Mouse (Mus musculus) CD8-positive naive resting alpha-beta T cell, adult 57 days (primary cell): ENCODE data around the gene Elf3. TPM values are rescaled to one million over a fixed set of nuclear protein-coding genes. Genes with fewer than 3 reads are reported as not detected.

Experiments used
- total RNA-seq: library from RNA; stranded (reverse); gene quantifications from one replicate; pipeline ENCODE4 v1.2.4, GENCODE M21; 2023

Gene Elf3
- total RNA-seq, result not detected

DNA sequence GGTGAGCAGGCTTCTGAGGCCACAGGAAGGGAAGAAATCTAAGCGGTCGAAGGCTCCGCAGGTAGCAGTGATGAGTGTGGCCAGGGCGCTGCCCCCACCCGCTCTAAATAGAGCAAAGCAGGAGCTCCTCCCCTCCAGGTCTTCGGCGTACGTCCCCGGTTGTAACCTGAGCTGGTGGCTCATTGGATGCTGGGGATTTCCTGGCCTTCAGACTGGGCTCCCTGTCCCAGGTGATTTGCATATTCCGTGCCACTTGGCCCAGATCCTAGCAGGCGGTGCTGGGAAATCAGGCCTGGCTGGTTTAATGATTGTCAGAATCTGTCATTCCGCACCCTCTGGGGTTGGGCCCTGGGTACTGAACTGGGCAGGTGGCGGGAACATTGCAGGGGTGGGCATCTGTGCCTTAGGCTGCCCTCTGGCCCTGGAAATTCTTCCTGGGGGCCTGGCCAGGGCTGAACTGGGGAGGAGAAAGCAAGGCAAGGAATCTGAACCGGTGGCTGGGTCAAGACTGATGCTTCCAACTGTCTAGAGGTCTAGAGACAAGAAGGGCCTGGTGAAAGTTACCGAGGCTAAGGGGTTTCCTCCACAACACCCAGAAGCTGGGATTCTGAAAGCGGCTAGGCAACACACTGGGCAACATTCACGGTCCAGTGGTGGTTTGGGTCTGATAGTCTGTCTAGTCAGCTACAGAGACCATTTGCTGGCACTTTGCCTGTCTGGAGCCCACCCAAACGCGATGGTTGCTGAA, at the start of gene Elf3:
Gene Elf3 (minus strand): TSS at position 189 of the 748 bp plus-strand sequence.

DNA sequence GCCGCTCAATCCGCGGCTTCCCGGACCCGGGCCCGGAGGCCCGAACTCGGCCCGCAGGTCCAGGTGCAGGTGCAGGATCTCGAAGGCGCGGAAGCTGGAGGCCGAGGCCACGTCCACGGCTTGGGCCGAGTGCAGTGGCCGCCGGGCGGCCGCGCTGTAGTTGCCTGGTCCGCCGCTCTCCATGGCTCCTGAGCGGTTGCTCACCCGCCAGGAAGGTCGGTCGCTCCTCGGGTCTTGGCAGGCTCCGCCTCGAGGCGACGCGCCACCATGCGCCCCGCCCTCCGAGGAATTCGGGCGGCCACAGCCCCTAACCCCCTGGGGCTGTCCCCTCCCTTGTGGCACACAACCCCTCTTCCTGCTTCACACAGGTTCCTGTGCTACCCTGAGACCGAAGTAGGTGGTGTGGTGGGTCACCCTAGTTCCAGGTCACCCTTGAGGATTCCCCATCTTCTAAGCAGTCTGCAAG, 25.5 kb upstream of the Elf3 start, which contains the start of gene Rnpep:
Gene Rnpep (minus strand): TSS at position 259 of the 466 bp plus-strand sequence.

Other genes with a start within 250 kb of the Elf3 start
- not detected for gene Lgr6, start 153.3 kb downstream of the Elf3 start, total RNA-seq
- gene Ptpn7, start 125.9 kb downstream of the Elf3 start, total RNA-seq, result 42.4 TPM
- gene Arl8a, start 111.7 kb downstream of the Elf3 start, total RNA-seq, result 48.3 TPM
- not detected for gene Gpr37l1, start 90.9 kb downstream of the Elf3 start, total RNA-seq
- 27.0 TPM for gene Rnpep, start 25.5 kb upstream of the Elf3 start, total RNA-seq
- gene Timm17a, start 55.2 kb upstream of the Elf3 start, total RNA-seq, result 55.8 TPM
- gene Lmod1, start 66.2 kb upstream of the Elf3 start, total RNA-seq, result not detected
- gene Shisa4, start 116.7 kb upstream of the Elf3 start, total RNA-seq, result 1.4 TPM
- gene Ipo9, start 171.9 kb upstream of the Elf3 start, total RNA-seq, result 79.2 TPM